Mouse (Mus musculus) CD8-positive naive resting alpha-beta T cell, adult 57 days (primary cell): Measurements from ENCODE around the gene Ramp3. TPM values are rescaled to one million over a fixed set of nuclear protein-coding genes. Genes with fewer than 3 reads are reported as not detected.

Experiments used
- total RNA-seq: library from RNA; stranded (reverse); gene quantifications from one replicate; pipeline ENCODE4 v1.2.4, GENCODE M21; 2023

The Ramp3 gene
- total RNA-seq = 9.8 TPM

DNA sequence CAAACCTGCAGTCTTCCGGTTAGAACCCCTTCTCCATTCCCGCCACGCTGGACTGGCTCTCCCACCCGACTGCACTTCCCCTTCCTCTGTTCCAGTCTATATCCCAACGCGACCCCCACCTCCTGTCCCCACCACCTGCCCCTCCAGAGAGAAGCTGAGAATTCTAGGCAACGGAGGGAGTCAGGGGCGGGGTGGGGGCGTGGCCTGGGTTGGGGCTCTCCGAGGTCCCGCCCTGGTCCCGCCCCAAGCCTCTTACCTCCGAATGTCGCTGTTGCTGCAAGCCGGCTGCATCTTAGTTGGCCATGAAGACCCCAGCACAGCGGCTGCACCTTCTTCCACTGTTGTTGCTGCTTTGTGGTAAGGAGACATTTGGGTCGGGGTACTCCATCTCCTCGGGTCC, at the start of gene Ramp3:
Gene Ramp3, plus strand, starts transcription at position 251 of the 400 bp plus-strand sequence.

DNA sequence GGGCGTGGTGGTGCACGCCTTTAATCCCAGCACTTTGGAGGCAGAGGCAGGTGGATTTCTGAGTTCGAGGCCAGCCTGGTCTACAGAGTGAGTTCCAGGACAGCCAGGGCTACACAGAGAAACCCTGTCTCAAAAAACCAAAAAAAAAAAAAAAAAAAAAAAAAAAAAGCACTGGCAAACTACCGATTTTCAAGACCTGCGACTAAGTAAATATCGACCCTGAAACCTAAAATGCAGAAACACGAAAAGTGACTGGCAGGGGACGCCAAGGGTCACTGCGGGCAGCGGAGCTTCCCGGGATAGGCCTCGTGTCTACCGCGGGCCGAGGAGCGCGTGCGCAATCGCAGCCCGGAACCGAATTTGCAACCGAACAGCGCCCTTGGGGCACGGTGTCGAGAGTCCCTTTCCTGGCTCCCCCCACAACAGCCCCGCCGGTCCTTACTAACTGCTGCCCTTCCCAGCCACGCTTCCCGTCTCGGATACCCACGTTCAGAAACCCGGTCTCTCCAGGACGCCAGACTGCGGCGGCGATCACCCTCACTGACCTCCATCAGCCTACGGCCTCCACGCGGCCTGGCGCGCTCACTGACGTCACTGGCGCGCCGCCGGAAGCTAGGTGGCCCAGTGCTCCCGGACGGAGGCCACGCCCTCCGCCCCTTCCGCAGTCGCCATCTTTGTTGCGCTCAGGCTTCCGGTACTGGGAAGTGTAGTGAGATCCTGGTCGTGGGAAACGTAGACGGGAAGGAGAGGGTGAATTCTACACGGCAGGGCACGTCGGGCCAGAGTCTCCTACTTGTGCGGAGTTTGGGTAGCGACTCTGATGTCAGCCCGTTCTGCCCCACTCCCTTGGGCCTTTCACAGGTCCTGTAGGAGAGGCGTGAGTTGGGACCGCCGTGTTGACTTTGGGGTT, 32.6 kb upstream of the Ramp3 start, which contains the start of gene Tbrg4:
Gene Tbrg4, minus strand, starts transcription at position 590 of the 910 bp plus-strand sequence.

DNA sequence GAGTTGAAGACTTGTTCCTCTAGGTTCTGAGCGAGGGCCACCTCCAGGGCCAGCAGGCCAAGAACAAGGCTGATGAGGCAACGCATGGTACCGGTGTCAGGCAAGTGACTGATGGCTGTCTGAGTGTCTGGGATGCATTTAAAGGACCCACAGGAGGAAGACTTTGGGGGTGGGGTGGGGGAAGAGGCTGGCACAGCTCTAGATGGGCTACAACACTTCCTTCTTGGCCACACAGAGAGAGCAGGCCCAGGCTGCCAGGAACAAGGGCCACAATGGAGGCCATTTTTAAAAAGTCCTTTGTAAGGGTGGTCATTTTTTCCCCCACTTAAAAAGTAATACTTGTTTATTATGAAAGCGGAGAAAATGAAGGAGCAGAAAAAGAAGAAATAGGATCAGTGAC, 19.8 kb upstream of the Ramp3 start, which contains the start of gene Wap:
Gene Wap, minus strand, starts transcription at position 101 of the 400 bp plus-strand sequence.

Other genes starting within 250 kb of the Ramp3 start
- 1,275 TPM for gene Ppia, start 243.1 kb upstream of the Ramp3 start, total RNA-seq
- 52.0 TPM for gene H2afv, start 214.1 kb upstream of the Ramp3 start, total RNA-seq
- 59.2 TPM for gene Purb, start 182.6 kb upstream of the Ramp3 start, total RNA-seq
- gene Myo1g, start 137.6 kb upstream of the Ramp3 start, total RNA-seq = 179 TPM
- 270 TPM for gene Ccm2, start 111.6 kb upstream of the Ramp3 start, total RNA-seq
- gene Nacad, start 52.5 kb upstream of the Ramp3 start, total RNA-seq = 0.28 TPM
- gene Tbrg4, start 32.5 kb upstream of the Ramp3 start, total RNA-seq = 140 TPM
- not detected for gene Wap, start 19.9 kb upstream of the Ramp3 start, total RNA-seq
- not detected for gene Gm11983, start 179.1 kb downstream of the Ramp3 start, total RNA-seq